Mouse (Mus musculus): ENCODE results near the gene Zkscan3. TPM values are rescaled to one million over a fixed set of nuclear protein-coding genes. Genes with fewer than 3 reads are reported as not detected.
A peak's percentile ranks its signal among the peaks of the same experiment; 100 is the strongest.

Zkscan3 gene
- polyA plus RNA-seq (2016; fragmentation: Nextera tagmentation; extraction: Ambion mirVana): 88.2 and 89.0 TPM in 2 replicates

GRCm38 (mm10) chr13:21402287-21402846, at the start of gene Zkscan3:
TSS of gene Zkscan3 (minus strand) at chr13:21402755.
- H3K9me3 ChIP-seq: no peaks in the 10 kb centered on the region
- H3K27me3 ChIP-seq (replicated peaks): no peaks in the 10 kb centered on the region
- H3K4me1 ChIP-seq: peaks cover 12% of the 10 kb centered on the region; the same call in 1 of the 2 replicates
- no peak within 1 kb of the TSS for H3K27ac ChIP-seq
- no peaks in the 10 kb centered on the region; the same call in 1 of the 2 replicates for H3K36me3 ChIP-seq
- peak within 1 kb of the TSS; percentile 84 for H3K4me3 ChIP-seq
- H3K9ac ChIP-seq: peak within 1 kb of the TSS; percentile 74
- WGBS: under 1% methylated on average over 35 of the region's 35 CpGs
- peak; percentile 95 for ATAC-seq (ENCODE audit: low FRiP score, low read depth)
- H3K4me2 ChIP-seq (replicated peaks): peak within 1 kb of the TSS; percentile 78

GRCm38 (mm10) chr13:21447856-21448614, 45.5 kb upstream of the Zkscan3 start:
- H3K9ac ChIP-seq: no peak overlapping the region
- WGBS: 85% methylated on average over 16 of the region's 16 CpGs
- no peak overlapping the region for H3K27ac ChIP-seq
- peaks cover 8% of the 10 kb centered on the region for H3K4me1 ChIP-seq
- H3K9me3 ChIP-seq: no peaks in the 10 kb centered on the region
- H3K4me2 ChIP-seq (replicated peaks): no peak overlapping the region
- H3K36me3 ChIP-seq: peaks cover 41% of the 10 kb centered on the region
- no peaks in the 10 kb centered on the region for H3K27me3 ChIP-seq (replicated peaks)
- no peak for ATAC-seq (ENCODE audit: low FRiP score, low read depth)
- no peak overlapping the region for H3K4me3 ChIP-seq

- no peaks in the 10 kb centered on the region for H3K4me1 ChIP-seq
- H3K27ac ChIP-seq: no peak overlapping the region
- H3K4me3 ChIP-seq: no peak overlapping the region
- no peak overlapping the region for H3K4me2 ChIP-seq (replicated peaks)
- H3K27me3 ChIP-seq (replicated peaks): no peaks in the 10 kb centered on the region
- H3K9ac ChIP-seq: no peak overlapping the region
- H3K9me3 ChIP-seq: no peaks in the 10 kb centered on the region
- H3K36me3 ChIP-seq: peaks cover 44% of the 10 kb centered on the region
- WGBS: 92% methylated on average over 9 of the region's 9 CpGs
- no peak for ATAC-seq (ENCODE audit: low FRiP score, low read depth)
These were observed 44.2 kb upstream of the Zkscan3 start for GRCm38 (mm10) chr13:21446796-21447195.

- Histone ChIP-seq H3K27ac (no peak overlapping the region), H3K9me3 (no peaks in the 10 kb centered on the region), H3K4me3 (peak overlapping the region; percentile 50), H3K4me2 (replicated peaks) (peak overlapping the region; percentile 75), H3K9ac (peak overlapping the region; percentile 65; the same call in 1 of the 2 replicates), H3K27me3 (replicated peaks) (no peaks in the 10 kb centered on the region), H3K4me1 (peaks cover 8% of the 10 kb centered on the region), H3K36me3 (peaks cover 28% of the 10 kb centered on the region)
- WGBS: 15% methylated on average over 10 of the region's 10 CpGs
- peak; percentile 49 for ATAC-seq (ENCODE audit: low FRiP score, low read depth)
These were observed 38.6 kb upstream of the Zkscan3 start for GRCm38 (mm10) chr13:21441207-21441572.

GRCm38 (mm10) chr13:21440503-21441206, 38.1 kb upstream of the Zkscan3 start, which contains the start of gene Pgbd1:
TSS of gene Pgbd1 (minus strand) at chr13:21441058.
- Histone ChIP-seq H3K9me3 (no peaks in the 10 kb centered on the region), H3K9ac (peak within 1 kb of the TSS; percentile 65), H3K27me3 (replicated peaks) (no peaks in the 10 kb centered on the region), H3K4me1 (peaks cover 8% of the 10 kb centered on the region), H3K4me2 (replicated peaks) (peak within 1 kb of the TSS; percentile 75), H3K4me3 (peak within 1 kb of the TSS; percentile 50), H3K36me3 (peaks cover 25% of the 10 kb centered on the region), H3K27ac (no peak within 1 kb of the TSS)
- WGBS: 1% methylated on average over 32 of the region's 32 CpGs
- peak; percentile 94 for ATAC-seq (ENCODE audit: low FRiP score, low read depth)

- H3K36me3 ChIP-seq: no peaks in the 10 kb centered on the region
- ATAC-seq (ENCODE audit: low FRiP score, low read depth): no peak
- no peak overlapping the region for H3K27ac ChIP-seq
- H3K9ac ChIP-seq: no peak overlapping the region
- H3K4me3 ChIP-seq: no peak overlapping the region
- H3K4me1 ChIP-seq: peaks cover 4% of the 10 kb centered on the region; the same call in 1 of the 2 replicates
- no peaks in the 10 kb centered on the region for H3K27me3 ChIP-seq (replicated peaks)
- H3K4me2 ChIP-seq (replicated peaks): no peak overlapping the region
- 83% methylated on average over 4 of the region's 4 CpGs for WGBS
- H3K9me3 ChIP-seq: no peaks in the 10 kb centered on the region
These were observed 32.9 kb upstream of the Zkscan3 start for GRCm38 (mm10) chr13:21435476-21435875.

GRCm38 (mm10) chr13:21427631-21428030, 25.1 kb upstream of the Zkscan3 start:
- Histone ChIP-seq H3K27me3 (replicated peaks) (no peaks in the 10 kb centered on the region), H3K4me1 (no peaks in the 10 kb centered on the region), H3K4me3 (no peak overlapping the region), H3K4me2 (replicated peaks) (no peak overlapping the region), H3K9me3 (no peaks in the 10 kb centered on the region), H3K27ac (no peak overlapping the region), H3K36me3 (no peaks in the 10 kb centered on the region), H3K9ac (no peak overlapping the region)
- ATAC-seq (ENCODE audit: low FRiP score, low read depth): no peak
- 94% methylated on average over 1 of the region's 1 CpGs for WGBS

- Histone ChIP-seq H3K4me2 (replicated peaks) (no peak overlapping the region), H3K4me3 (no peak overlapping the region), H3K4me1 (no peaks in the 10 kb centered on the region), H3K9ac (no peak overlapping the region), H3K27me3 (replicated peaks) (no peaks in the 10 kb centered on the region), H3K27ac (no peak overlapping the region), H3K9me3 (no peaks in the 10 kb centered on the region), H3K36me3 (no peaks in the 10 kb centered on the region)
- no peak for ATAC-seq (ENCODE audit: low FRiP score, low read depth)
- WGBS: 73% methylated on average over 5 of the region's 5 CpGs
These were observed 20.7 kb upstream of the Zkscan3 start for GRCm38 (mm10) chr13:21423301-21423700.

- Histone ChIP-seq H3K4me2 (replicated peaks) (no peak overlapping the region), H3K36me3 (no peaks in the 10 kb centered on the region), H3K4me1 (no peaks in the 10 kb centered on the region), H3K4me3 (no peak overlapping the region), H3K9me3 (no peaks in the 10 kb centered on the region), H3K27ac (no peak overlapping the region), H3K9ac (no peak overlapping the region), H3K27me3 (replicated peaks) (no peaks in the 10 kb centered on the region)
- no peak for ATAC-seq (ENCODE audit: low FRiP score, low read depth)
- WGBS: 71% methylated on average over 6 of the region's 6 CpGs
These were observed 16.3 kb upstream of the Zkscan3 start for GRCm38 (mm10) chr13:21418865-21419264.

- no peaks in the 10 kb centered on the region for H3K4me1 ChIP-seq
- no peak for ATAC-seq (ENCODE audit: low FRiP score, low read depth)
- H3K27ac ChIP-seq: no peak overlapping the region
- no peak overlapping the region for H3K4me3 ChIP-seq
- H3K9me3 ChIP-seq: no peaks in the 10 kb centered on the region
- H3K9ac ChIP-seq: no peak overlapping the region
- no peaks in the 10 kb centered on the region for H3K36me3 ChIP-seq
- WGBS: 72% methylated on average over 6 of the region's 6 CpGs
- no peaks in the 10 kb centered on the region for H3K27me3 ChIP-seq (replicated peaks)
- no peak overlapping the region for H3K4me2 ChIP-seq (replicated peaks)
These were observed 14.9 kb upstream of the Zkscan3 start for GRCm38 (mm10) chr13:21417298-21418010.

- Histone ChIP-seq H3K4me1 (no peaks in the 10 kb centered on the region), H3K27ac (no peak overlapping the region), H3K36me3 (no peaks in the 10 kb centered on the region), H3K27me3 (replicated peaks) (no peaks in the 10 kb centered on the region), H3K4me3 (no peak overlapping the region), H3K9me3 (no peaks in the 10 kb centered on the region), H3K9ac (no peak overlapping the region), H3K4me2 (replicated peaks) (no peak overlapping the region)
- 84% methylated on average over 2 of the region's 2 CpGs for WGBS
- ATAC-seq (ENCODE audit: low FRiP score, low read depth): no peak
These were observed 13.2 kb upstream of the Zkscan3 start for GRCm38 (mm10) chr13:21415750-21416149.

- no peak for ATAC-seq (ENCODE audit: low FRiP score, low read depth)
- Histone ChIP-seq H3K36me3 (no peaks in the 10 kb centered on the region), H3K9ac (no peak overlapping the region), H3K4me3 (no peak overlapping the region), H3K4me1 (no peaks in the 10 kb centered on the region), H3K27ac (no peak overlapping the region), H3K9me3 (no peaks in the 10 kb centered on the region), H3K27me3 (replicated peaks) (no peaks in the 10 kb centered on the region), H3K4me2 (replicated peaks) (no peak overlapping the region)
- 84% methylated on average over 4 of the region's 4 CpGs for WGBS
These were observed 12.7 kb upstream of the Zkscan3 start for GRCm38 (mm10) chr13:21415266-21415665.
